Mouse (Mus musculus): ENCODE measurements at regions not wholly inside any gene's neighbourhood (a gene's known extent, or its start where the extent isn't known, plus 50 kb on each side); places are given as distances from the start of the nearest gene placed in this dataset.
A peak's percentile ranks its signal among the peaks of the same experiment; 100 is the strongest.

GRCm38 (mm10) chr11:8148485-8148825, 515.9 kb downstream of the Tns3 start:
- no peaks in the 10 kb centered on the region for H3K9me3 ChIP-seq (ENCODE audit: control insufficient read depth, low read length)
- H3K36me3 ChIP-seq (ENCODE audit: control insufficient read depth, insufficient read depth, low read length) = no peaks in the 10 kb centered on the region
- H3K4me3 ChIP-seq (ENCODE audit: low read length) = no peak overlapping the region
- H3K27ac ChIP-seq (ENCODE audit: low read depth, low read length) = no peak overlapping the region
- no peak overlapping the region for H3K4me2 ChIP-seq (ENCODE audit: low read length)
- H3K27me3 ChIP-seq (replicated peaks; ENCODE audit: control insufficient read depth, insufficient read depth, low read length) = no peaks in the 10 kb centered on the region
- 88% methylated on average over 5 of the region's 5 CpGs for WGBS
- no peak overlapping the region for H3K9ac ChIP-seq (ENCODE audit: low read depth, low read length)
- no peaks in the 10 kb centered on the region for H3K4me1 ChIP-seq (ENCODE audit: control insufficient read depth, insufficient read depth, low read depth, low read length)
- ATAC-seq = no peak

- H3K9ac ChIP-seq (ENCODE audit: low read depth, low read length) = no peak overlapping the region
- 36% methylated on average over 6 of the region's 6 CpGs for WGBS
- no peaks in the 10 kb centered on the region for H3K36me3 ChIP-seq (ENCODE audit: control insufficient read depth, insufficient read depth, low read length)
- H3K4me1 ChIP-seq (ENCODE audit: control insufficient read depth, insufficient read depth, low read depth, low read length) = no peaks in the 10 kb centered on the region
- H3K27ac ChIP-seq (ENCODE audit: low read depth, low read length) = no peak overlapping the region
- no peak overlapping the region for H3K4me3 ChIP-seq (ENCODE audit: low read length)
- H3K9me3 ChIP-seq (ENCODE audit: control insufficient read depth, low read length) = no peaks in the 10 kb centered on the region
- no peaks in the 10 kb centered on the region for H3K27me3 ChIP-seq (replicated peaks; ENCODE audit: control insufficient read depth, insufficient read depth, low read length)
- ATAC-seq = no peak
- no peak overlapping the region for H3K4me2 ChIP-seq (ENCODE audit: low read length)
These were observed 516.4 kb downstream of the Tns3 start for GRCm38 (mm10) chr11:8147790-8148484.

GRCm38 (mm10) chr11:8137366-8137765, 527.0 kb downstream of the Tns3 start:
- H3K27me3 ChIP-seq (replicated peaks; ENCODE audit: control insufficient read depth, insufficient read depth, low read length) = no peaks in the 10 kb centered on the region
- WGBS = 48% methylated on average over 4 of the region's 4 CpGs
- no peak for ATAC-seq
- no peaks in the 10 kb centered on the region for H3K9me3 ChIP-seq (ENCODE audit: control insufficient read depth, low read length)
- no peak overlapping the region for H3K4me2 ChIP-seq (ENCODE audit: low read length)
- H3K27ac ChIP-seq (ENCODE audit: low read depth, low read length) = no peak overlapping the region
- no peak overlapping the region for H3K9ac ChIP-seq (ENCODE audit: low read depth, low read length)
- no peak overlapping the region for H3K4me3 ChIP-seq (ENCODE audit: low read length)
- H3K4me1 ChIP-seq (ENCODE audit: control insufficient read depth, insufficient read depth, low read depth, low read length) = no peaks in the 10 kb centered on the region
- no peaks in the 10 kb centered on the region for H3K36me3 ChIP-seq (ENCODE audit: control insufficient read depth, insufficient read depth, low read length)

- H3K27me3 ChIP-seq (replicated peaks; ENCODE audit: control insufficient read depth, insufficient read depth, low read length) = no peaks in the 10 kb centered on the region
- H3K9ac ChIP-seq (ENCODE audit: low read depth, low read length) = no peak overlapping the region
- H3K4me1 ChIP-seq (ENCODE audit: control insufficient read depth, insufficient read depth, low read depth, low read length) = no peaks in the 10 kb centered on the region
- no peak overlapping the region for H3K4me3 ChIP-seq (ENCODE audit: low read length)
- WGBS = 90% methylated on average over 4 of the region's 4 CpGs
- H3K27ac ChIP-seq (ENCODE audit: low read depth, low read length) = no peak overlapping the region
- H3K36me3 ChIP-seq (ENCODE audit: control insufficient read depth, insufficient read depth, low read length) = no peaks in the 10 kb centered on the region
- no peak overlapping the region for H3K4me2 ChIP-seq (ENCODE audit: low read length)
- no peak for ATAC-seq
- H3K9me3 ChIP-seq (ENCODE audit: control insufficient read depth, low read length) = no peaks in the 10 kb centered on the region
These were observed 527.7 kb downstream of the Tns3 start for GRCm38 (mm10) chr11:8136666-8137065.

GRCm38 (mm10) chr11:8109286-8109685, 555.0 kb downstream of the Tns3 start:
- H3K4me1 ChIP-seq (ENCODE audit: control insufficient read depth, insufficient read depth, low read depth, low read length) = no peaks in the 10 kb centered on the region
- no peak overlapping the region for H3K9ac ChIP-seq (ENCODE audit: low read depth, low read length)
- H3K36me3 ChIP-seq (ENCODE audit: control insufficient read depth, insufficient read depth, low read length) = no peaks in the 10 kb centered on the region
- WGBS = 73% methylated on average over 2 of the region's 2 CpGs
- H3K27ac ChIP-seq (ENCODE audit: low read depth, low read length) = no peak overlapping the region
- H3K4me3 ChIP-seq (ENCODE audit: low read length) = no peak overlapping the region
- no peaks in the 10 kb centered on the region for H3K9me3 ChIP-seq (ENCODE audit: control insufficient read depth, low read length)
- no peaks in the 10 kb centered on the region for H3K27me3 ChIP-seq (replicated peaks; ENCODE audit: control insufficient read depth, insufficient read depth, low read length)
- H3K4me2 ChIP-seq (ENCODE audit: low read length) = no peak overlapping the region
- no peak for ATAC-seq

- Histone ChIP-seq H3K27me3 (replicated peaks; ENCODE audit: control insufficient read depth, insufficient read depth, low read length) (no peaks in the 10 kb centered on the region), H3K4me3 (ENCODE audit: low read length) (no peak overlapping the region), H3K4me2 (ENCODE audit: low read length) (no peak overlapping the region), H3K4me1 (ENCODE audit: control insufficient read depth, insufficient read depth, low read depth, low read length) (no peaks in the 10 kb centered on the region), H3K9ac (ENCODE audit: low read depth, low read length) (no peak overlapping the region), H3K36me3 (ENCODE audit: control insufficient read depth, insufficient read depth, low read length) (no peaks in the 10 kb centered on the region), H3K9me3 (ENCODE audit: control insufficient read depth, low read length) (no peaks in the 10 kb centered on the region), H3K27ac (ENCODE audit: low read depth, low read length) (no peak overlapping the region)
- 86% methylated on average over 7 of the region's 7 CpGs for WGBS
- ATAC-seq = no peak
These were observed 563.2 kb downstream of the Tns3 start for GRCm38 (mm10) chr11:8101091-8101490.

GRCm38 (mm10) chr11:8084328-8084727, 580.0 kb downstream of the Tns3 start:
- WGBS = 100% methylated on average over 2 of the region's 2 CpGs
- H3K27me3 ChIP-seq (replicated peaks; ENCODE audit: control insufficient read depth, insufficient read depth, low read length) = no peaks in the 10 kb centered on the region
- no peak for ATAC-seq

GRCm38 (mm10) chr11:8082811-8083210, 581.5 kb downstream of the Tns3 start:
- Histone ChIP-seq H3K36me3 (ENCODE audit: control insufficient read depth, insufficient read depth, low read length) (no peaks in the 10 kb centered on the region), H3K9me3 (ENCODE audit: control insufficient read depth, low read length) (no peaks in the 10 kb centered on the region), H3K4me3 (ENCODE audit: low read length) (no peak overlapping the region), H3K9ac (ENCODE audit: low read depth, low read length) (no peak overlapping the region), H3K27ac (ENCODE audit: low read depth, low read length) (no peak overlapping the region), H3K4me1 (ENCODE audit: control insufficient read depth, insufficient read depth, low read depth, low read length) (no peaks in the 10 kb centered on the region), H3K4me2 (ENCODE audit: low read length) (no peak overlapping the region), H3K27me3 (replicated peaks; ENCODE audit: control insufficient read depth, insufficient read depth, low read length) (no peaks in the 10 kb centered on the region)
- 88% methylated on average over 4 of the region's 6 CpGs for WGBS
- ATAC-seq = no peak

More at GRCm38 (mm10) chr11:8084328-8084727, 580.0 kb downstream of the Tns3 start:
- H3K27ac ChIP-seq (ENCODE audit: low read depth, low read length) = no peak overlapping the region
- H3K4me3 ChIP-seq (ENCODE audit: low read length) = no peak overlapping the region
- H3K36me3 ChIP-seq (ENCODE audit: control insufficient read depth, insufficient read depth, low read length) = no peaks in the 10 kb centered on the region
- no peak overlapping the region for H3K4me2 ChIP-seq (ENCODE audit: low read length)
- no peaks in the 10 kb centered on the region for H3K9me3 ChIP-seq (ENCODE audit: control insufficient read depth, low read length)
- no peak overlapping the region for H3K9ac ChIP-seq (ENCODE audit: low read depth, low read length)
- no peaks in the 10 kb centered on the region for H3K4me1 ChIP-seq (ENCODE audit: control insufficient read depth, insufficient read depth, low read depth, low read length)

- Histone ChIP-seq H3K9ac (ENCODE audit: low read depth, low read length) (no peak overlapping the region), H3K27ac (ENCODE audit: low read depth, low read length) (no peak overlapping the region), H3K36me3 (ENCODE audit: control insufficient read depth, insufficient read depth, low read length) (no peaks in the 10 kb centered on the region), H3K4me2 (ENCODE audit: low read length) (no peak overlapping the region), H3K4me1 (ENCODE audit: control insufficient read depth, insufficient read depth, low read depth, low read length) (no peaks in the 10 kb centered on the region), H3K4me3 (ENCODE audit: low read length) (no peak overlapping the region), H3K27me3 (replicated peaks; ENCODE audit: control insufficient read depth, insufficient read depth, low read length) (no peaks in the 10 kb centered on the region), H3K9me3 (ENCODE audit: control insufficient read depth, low read length) (no peaks in the 10 kb centered on the region)
- WGBS = 89% methylated on average over 1 of the region's 1 CpGs
- ATAC-seq = no peak
These were observed 591.0 kb downstream of the Tns3 start for GRCm38 (mm10) chr11:8073321-8073720.

GRCm38 (mm10) chr11:8068873-8069272, 595.5 kb downstream of the Tns3 start:
- Histone ChIP-seq H3K9ac (ENCODE audit: low read depth, low read length) (no peak overlapping the region), H3K36me3 (ENCODE audit: control insufficient read depth, insufficient read depth, low read length) (no peaks in the 10 kb centered on the region), H3K27ac (ENCODE audit: low read depth, low read length) (no peak overlapping the region), H3K4me2 (ENCODE audit: low read length) (no peak overlapping the region), H3K27me3 (replicated peaks; ENCODE audit: control insufficient read depth, insufficient read depth, low read length) (no peaks in the 10 kb centered on the region), H3K4me3 (ENCODE audit: low read length) (no peak overlapping the region), H3K4me1 (ENCODE audit: control insufficient read depth, insufficient read depth, low read depth, low read length) (no peaks in the 10 kb centered on the region), H3K9me3 (ENCODE audit: control insufficient read depth, low read length) (no peaks in the 10 kb centered on the region)
- peak; percentile 64 for ATAC-seq
- WGBS = 15% methylated on average over 3 of the region's 3 CpGs
